Comparison of ENCODE assay signal across 8 mouse cellular contexts in genomic region chr3:27765929-27766328, GRCm38 (mm10). TPM values are rescaled to one million over a fixed set of nuclear protein-coding genes. Genes with fewer than 3 reads are reported as not detected.
DNase-seq lines count a peak whose midpoint lies in the region; ATAC-seq and TF ChIP-seq lines count a peak whose summit lies in the region.

No protein-coding gene starts in this region.

- H3K9me3 ChIP-seq in hindbrain, embryonic 10.5 days = 0 out of 2 replicates have a peak, but pooled peaks cover 2% of the 10 kb centered on the region
- no peaks in the 10 kb centered on the region for H3K9me3 ChIP-seq in hindbrain, embryonic 11.5 days (ENCODE audit: control insufficient read depth, low read length)
- H3K9me3 ChIP-seq in embryonic facial prominence, embryonic 14.5 days (ENCODE audit: control insufficient read depth, low read length) = no peaks in the 10 kb centered on the region

- H3K4me1 ChIP-seq in hindbrain, embryonic 10.5 days (replicated peaks) = peaks cover 8% of the 10 kb centered on the region; the same call in 1 of the 2 replicates
- no peaks in the 10 kb centered on the region for H3K4me1 ChIP-seq in hindbrain, embryonic 11.5 days (replicated peaks; ENCODE audit: control insufficient read depth, insufficient read depth, low read length)
- H3K4me1 ChIP-seq in embryonic facial prominence, embryonic 14.5 days (ENCODE audit: control insufficient read depth, insufficient read depth, low read length) = peaks cover 5% of the 10 kb centered on the region; the same call in 1 of the 2 replicates

- H3K9ac ChIP-seq in hindbrain, embryonic 11.5 days (ENCODE audit: low read depth, low read length) = no peak overlapping the region
- H3K9ac ChIP-seq in embryonic facial prominence, embryonic 14.5 days (ENCODE audit: low read depth, low read length) = no peak overlapping the region

- ATAC-seq in hindbrain, embryonic 11.5 days (ENCODE audit: low FRiP score) = no peak
- ATAC-seq in embryonic facial prominence, embryonic 14.5 days (ENCODE audit: low read depth) = no peak
- no peak for ATAC-seq in cerebellum, adult (ENCODE audit: insufficient number of reproducible peaks, low FRiP score, low TSS enrichment)

- no peaks in the 10 kb centered on the region for H3K79me3 ChIP-seq in C2C12 (ENCODE audit: low read depth)

- no peaks in the 10 kb centered on the region for H3K79me2 ChIP-seq in C2C12 (ENCODE audit: control insufficient read depth, insufficient read depth)

- H3K27me3 ChIP-seq in hindbrain, embryonic 10.5 days (ENCODE audit: insufficient read depth, poor library complexity, severe bottlenecking) = no peaks in the 10 kb centered on the region
- H3K27me3 ChIP-seq in hindbrain, embryonic 11.5 days (ENCODE audit: control insufficient read depth, insufficient read depth, low read length) = no peaks in the 10 kb centered on the region
- no peaks in the 10 kb centered on the region for H3K27me3 ChIP-seq in C2C12 (ENCODE audit: control insufficient read depth, insufficient read depth, insufficient read length)
- no peaks in the 10 kb centered on the region for H3K27me3 ChIP-seq in embryonic facial prominence, embryonic 14.5 days (replicated peaks; ENCODE audit: control insufficient read depth, insufficient read depth, low read length)

- no peak overlapping the region for H3K4me3 ChIP-seq in hindbrain, embryonic 10.5 days
- no peak overlapping the region for H3K4me3 ChIP-seq in hindbrain, embryonic 11.5 days (ENCODE audit: low read depth, low read length)
- H3K4me3 ChIP-seq in C2C12 (ENCODE audit: insufficient read depth, poor library complexity, severe bottlenecking) = no peak overlapping the region
- H3K4me3 ChIP-seq in embryonic facial prominence, embryonic 14.5 days (ENCODE audit: low read depth, low read length) = no peak overlapping the region

- no peaks in the 10 kb centered on the region for H3K36me3 ChIP-seq in hindbrain, embryonic 10.5 days
- H3K36me3 ChIP-seq in hindbrain, embryonic 11.5 days (ENCODE audit: control insufficient read depth, insufficient read depth, low read length) = no peaks in the 10 kb centered on the region
- H3K36me3 ChIP-seq in C2C12 (ENCODE audit: control insufficient read depth, insufficient read depth) = no peaks in the 10 kb centered on the region
- H3K36me3 ChIP-seq in embryonic facial prominence, embryonic 14.5 days (ENCODE audit: control insufficient read depth, insufficient read depth, low read length) = no peaks in the 10 kb centered on the region

- DNase-seq in hindbrain, embryonic 10.5 days (ENCODE audit: low spot score) = no peak
- DNase-seq in hindbrain, embryonic 11.5 days (ENCODE audit: low spot score) = no peak
- peak; percentile 65 for DNase-seq in embryonic facial prominence, embryonic 14.5 days (ENCODE audit: low spot score)
- peak; percentile 18 to 41 for DNase-seq in left cerebral cortex, postnatal 14 days (ENCODE audit: low spot score in 2 of 2)
- peak; percentile 68 for DNase-seq in skeletal muscle tissue, adult 2 months (ENCODE audit: low read depth, low spot score)
- no peak for DNase-seq in cerebellum, adult 8-10 months

- no peak overlapping the region for H3ac ChIP-seq in C2C12 (ENCODE audit: control insufficient read depth, insufficient read length, low read depth)

- no peak overlapping the region for H3K4me2 ChIP-seq in hindbrain, embryonic 11.5 days (replicated peaks; ENCODE audit: low read depth, low read length)
- H3K4me2 ChIP-seq in embryonic facial prominence, embryonic 14.5 days (ENCODE audit: low read depth, low read length) = no peak overlapping the region

- peak overlapping the region; percentile 68 for H3K27ac ChIP-seq in hindbrain, embryonic 10.5 days
- H3K27ac ChIP-seq in hindbrain, embryonic 11.5 days (ENCODE audit: low read depth, low read length) = no peak overlapping the region
- peak overlapping the region; percentile 53; the same call in 1 of the 2 replicates for H3K27ac ChIP-seq in embryonic facial prominence, embryonic 14.5 days (replicated peaks; ENCODE audit: low read depth, low read length)

- intact Hi-C loops in left cerebral cortex, postnatal 14 days (cut with DNase I) = no loop called here

- 80% methylated on average over 7 of the region's 7 CpGs for WGBS in hindbrain, embryonic 10.5 days
- 79% methylated on average over 7 of the region's 7 CpGs for WGBS in hindbrain, embryonic 11.5 days
- 45% methylated on average over 7 of the region's 7 CpGs for WGBS in embryonic facial prominence, embryonic 14.5 days

- TF ChIP-seq CTCF in C2C12 (IDR thresholded peaks at IDR 0.05; ENCODE audit: control insufficient read depth, insufficient read depth, insufficient read length) = no peak

TF ChIP-seq in C2C12, 6 proteins besides CTCF, POLR2A, EP300 and RAD21:
- TF ChIP-seq USF1 (IDR thresholded peaks at IDR 0.05; ENCODE audit: low read depth) (no peak), CEBPB (IDR thresholded peaks at IDR 0.05; ENCODE audit: low read depth) (peak; percentile 62)

RNA-seq across cellular contexts. Expression of gene Fndc3b, which starts 54.8 kb away (rescaled TPM):
- 9.4 and 11.2 TPM in 2 replicates for polyA plus RNA-seq in hindbrain, embryonic 10.5 days (2016; fragmentation: Nextera tagmentation; extraction: Ambion mirVana)
- 11.4 and 12.8 TPM in 2 replicates for polyA plus RNA-seq in hindbrain, embryonic 11.5 days (2014; fragmentation: Nextera tagmentation; extraction: Ambion mirVana)
- polyA plus RNA-seq in C2C12 (2012; fragmentation: generic; extraction: Trizol) = 23.7 TPM
- polyA plus RNA-seq in embryonic facial prominence, embryonic 14.5 days (2014; fragmentation: Nextera tagmentation; extraction: Ambion mirVana) = 43.2 and 44.3 TPM in 2 replicates
- 10 to 100 TPM; 23.2 to 25.2 TPM for total RNA-seq in left cerebral cortex, postnatal 14 days (2021)

Comparison
In these comparisons a context has a peak if more than half of its experiments do, and no peak if none do; other contexts are left out.
1. DNase-seq: peak in embryonic facial prominence, embryonic 14.5 days (single experiment), left cerebral cortex, postnatal 14 days (2 of 2) and skeletal muscle tissue, adult 2 months (single experiment); none in hindbrain, embryonic 10.5 days (single experiment), hindbrain, embryonic 11.5 days (single experiment) and cerebellum, adult 8-10 months (single experiment).